Mouse (Mus musculus): ENCODE measurements around the gene Fbxw5. TPM values are rescaled to one million over a fixed set of nuclear protein-coding genes. Genes with fewer than 3 reads are reported as not detected.

Gene Fbxw5
- polyA plus RNA-seq, 1 experiment from 2014 or later: 64.4 TPM

Other genes with a start within 250 kb of the Fbxw5 start
- gene Tmem203, start 245.3 kb upstream of the Fbxw5 start, polyA plus RNA-seq (2015; fragmentation: Nextera tagmentation; extraction: Ambion mirVana): 24.4 and 25.1 TPM in 2 replicates
- gene Tprn, start 238.1 kb upstream of the Fbxw5 start, polyA plus RNA-seq (2015; fragmentation: Nextera tagmentation; extraction: Ambion mirVana): 16.8 and 17.7 TPM in 2 replicates
- 209 TPM in 2 replicates for gene Ssna1, start 228.3 kb upstream of the Fbxw5 start, polyA plus RNA-seq (2015; fragmentation: Nextera tagmentation; extraction: Ambion mirVana)
- gene Anapc2, start 228.3 kb upstream of the Fbxw5 start, polyA plus RNA-seq (2015; fragmentation: Nextera tagmentation; extraction: Ambion mirVana): 108 and 114 TPM in 2 replicates
- gene Tmem210, start 212.6 kb upstream of the Fbxw5 start, polyA plus RNA-seq (2015; fragmentation: Nextera tagmentation; extraction: Ambion mirVana): not detected in 2 replicates
- 4.4 and 6.9 TPM in 2 replicates for gene Lrrc26, start 210.8 kb upstream of the Fbxw5 start, polyA plus RNA-seq (2015; fragmentation: Nextera tagmentation; extraction: Ambion mirVana)
- gene Grin1, start 181.6 kb upstream of the Fbxw5 start, polyA plus RNA-seq (2015; fragmentation: Nextera tagmentation; extraction: Ambion mirVana): 1.3 and 1.9 TPM in 2 replicates
- gene Man1b1, start 168.4 kb upstream of the Fbxw5 start, polyA plus RNA-seq (2015; fragmentation: Nextera tagmentation; extraction: Ambion mirVana): 46.4 and 54.6 TPM in 2 replicates
- gene Dpp7, start 144.4 kb upstream of the Fbxw5 start, polyA plus RNA-seq (2015; fragmentation: Nextera tagmentation; extraction: Ambion mirVana): 21.5 and 22.6 TPM in 2 replicates
- 41.1 and 46.1 TPM in 2 replicates for gene Uap1l1, start 135.1 kb upstream of the Fbxw5 start, polyA plus RNA-seq (2015; fragmentation: Nextera tagmentation; extraction: Ambion mirVana)
- gene Sapcd2, start 128.4 kb upstream of the Fbxw5 start, polyA plus RNA-seq (2015; fragmentation: Nextera tagmentation; extraction: Ambion mirVana): 37.6 and 41.7 TPM in 2 replicates
- 10.1 and 13.0 TPM in 2 replicates for gene Entpd2, start 104.9 kb upstream of the Fbxw5 start, polyA plus RNA-seq (2015; fragmentation: Nextera tagmentation; extraction: Ambion mirVana)
- gene Npdc1, start 101.4 kb upstream of the Fbxw5 start, polyA plus RNA-seq (2015; fragmentation: Nextera tagmentation; extraction: Ambion mirVana): 47.0 and 49.6 TPM in 2 replicates
- gene Fut7, start 77.5 kb upstream of the Fbxw5 start, polyA plus RNA-seq (2015; fragmentation: Nextera tagmentation; extraction: Ambion mirVana): 0.17 and 0.30 TPM in 2 replicates
- gene Abca2, start 72.0 kb upstream of the Fbxw5 start, polyA plus RNA-seq (2015; fragmentation: Nextera tagmentation; extraction: Ambion mirVana): 3.9 and 4.8 TPM in 2 replicates
- 11.9 and 26.5 TPM in 2 replicates for gene Clic3, start 43.9 kb upstream of the Fbxw5 start, polyA plus RNA-seq (2015; fragmentation: Nextera tagmentation; extraction: Ambion mirVana)
- gene Paxx, start 39.7 kb upstream of the Fbxw5 start, polyA plus RNA-seq (2015; fragmentation: Nextera tagmentation; extraction: Ambion mirVana): 35.3 and 37.4 TPM in 2 replicates
- 6.8 and 7.5 TPM in 2 replicates for gene Ptgds, start 30.7 kb upstream of the Fbxw5 start, polyA plus RNA-seq (2015; fragmentation: Nextera tagmentation; extraction: Ambion mirVana)
- gene Lcn12, start 6.8 kb upstream of the Fbxw5 start, polyA plus RNA-seq (2015; fragmentation: Nextera tagmentation; extraction: Ambion mirVana): not detected in 2 replicates
- gene C8g, start 969 bp downstream of the Fbxw5 start, polyA plus RNA-seq (2015; fragmentation: Nextera tagmentation; extraction: Ambion mirVana): 8.3 and 8.6 TPM in 2 replicates
- 29.4 and 31.2 TPM in 2 replicates for gene Traf2, start 46.2 kb downstream of the Fbxw5 start, polyA plus RNA-seq (2015; fragmentation: Nextera tagmentation; extraction: Ambion mirVana)
- gene Edf1, start 57.1 kb downstream of the Fbxw5 start, polyA plus RNA-seq (2015; fragmentation: Nextera tagmentation; extraction: Ambion mirVana): 371 and 375 TPM in 2 replicates
- gene Mamdc4, start 74.1 kb downstream of the Fbxw5 start, polyA plus RNA-seq (2015; fragmentation: Nextera tagmentation; extraction: Ambion mirVana): 74.5 and 104 TPM in 2 replicates
- gene Phpt1, start 74.5 kb downstream of the Fbxw5 start, polyA plus RNA-seq (2015; fragmentation: Nextera tagmentation; extraction: Ambion mirVana): 144 and 151 TPM in 2 replicates
- 1.0 and 1.1 TPM in 2 replicates for gene Ajm1, start 81.0 kb downstream of the Fbxw5 start, polyA plus RNA-seq (2015; fragmentation: Nextera tagmentation; extraction: Ambion mirVana)
- gene Rabl6, start 107.8 kb downstream of the Fbxw5 start, polyA plus RNA-seq (2015; fragmentation: Nextera tagmentation; extraction: Ambion mirVana): 64.2 and 65.6 TPM in 2 replicates
- gene Ccdc183, start 116.9 kb downstream of the Fbxw5 start, polyA plus RNA-seq (2015; fragmentation: Nextera tagmentation; extraction: Ambion mirVana): 0.19 and 0.21 TPM in 2 replicates
- gene Tmem141, start 121.3 kb downstream of the Fbxw5 start, polyA plus RNA-seq (2015; fragmentation: Nextera tagmentation; extraction: Ambion mirVana): 24.3 and 25.0 TPM in 2 replicates
- gene Fcna, start 127.3 kb downstream of the Fbxw5 start, polyA plus RNA-seq (2015; fragmentation: Nextera tagmentation; extraction: Ambion mirVana): 4.0 and 6.2 TPM in 2 replicates
- not detected in 2 replicates for gene Lcn8, start 152.4 kb downstream of the Fbxw5 start, polyA plus RNA-seq (2015; fragmentation: Nextera tagmentation; extraction: Ambion mirVana)
- gene Lcn5, start 157.2 kb downstream of the Fbxw5 start, polyA plus RNA-seq (2015; fragmentation: Nextera tagmentation; extraction: Ambion mirVana): not detected in 2 replicates
- not detected in 2 replicates for gene Lcn6, start 176.0 kb downstream of the Fbxw5 start, polyA plus RNA-seq (2015; fragmentation: Nextera tagmentation; extraction: Ambion mirVana)
- gene Lcn10, start 182.0 kb downstream of the Fbxw5 start, polyA plus RNA-seq (2015; fragmentation: Nextera tagmentation; extraction: Ambion mirVana): not detected in 2 replicates
- gene Obp2a, start 199.3 kb downstream of the Fbxw5 start, polyA plus RNA-seq (2015; fragmentation: Nextera tagmentation; extraction: Ambion mirVana): not detected in 2 replicates
- gene Bmyc, start 206.0 kb downstream of the Fbxw5 start, polyA plus RNA-seq (2015; fragmentation: Nextera tagmentation; extraction: Ambion mirVana): 79.4 and 83.4 TPM in 2 replicates
- gene Obp2b, start 236.3 kb downstream of the Fbxw5 start, polyA plus RNA-seq (2015; fragmentation: Nextera tagmentation; extraction: Ambion mirVana): not detected in 2 replicates

All from stomach, embryonic 15.5 days (tissue).